Comparison of ENCODE assay signal across 7 mouse cellular contexts in the genomic region with DNA sequence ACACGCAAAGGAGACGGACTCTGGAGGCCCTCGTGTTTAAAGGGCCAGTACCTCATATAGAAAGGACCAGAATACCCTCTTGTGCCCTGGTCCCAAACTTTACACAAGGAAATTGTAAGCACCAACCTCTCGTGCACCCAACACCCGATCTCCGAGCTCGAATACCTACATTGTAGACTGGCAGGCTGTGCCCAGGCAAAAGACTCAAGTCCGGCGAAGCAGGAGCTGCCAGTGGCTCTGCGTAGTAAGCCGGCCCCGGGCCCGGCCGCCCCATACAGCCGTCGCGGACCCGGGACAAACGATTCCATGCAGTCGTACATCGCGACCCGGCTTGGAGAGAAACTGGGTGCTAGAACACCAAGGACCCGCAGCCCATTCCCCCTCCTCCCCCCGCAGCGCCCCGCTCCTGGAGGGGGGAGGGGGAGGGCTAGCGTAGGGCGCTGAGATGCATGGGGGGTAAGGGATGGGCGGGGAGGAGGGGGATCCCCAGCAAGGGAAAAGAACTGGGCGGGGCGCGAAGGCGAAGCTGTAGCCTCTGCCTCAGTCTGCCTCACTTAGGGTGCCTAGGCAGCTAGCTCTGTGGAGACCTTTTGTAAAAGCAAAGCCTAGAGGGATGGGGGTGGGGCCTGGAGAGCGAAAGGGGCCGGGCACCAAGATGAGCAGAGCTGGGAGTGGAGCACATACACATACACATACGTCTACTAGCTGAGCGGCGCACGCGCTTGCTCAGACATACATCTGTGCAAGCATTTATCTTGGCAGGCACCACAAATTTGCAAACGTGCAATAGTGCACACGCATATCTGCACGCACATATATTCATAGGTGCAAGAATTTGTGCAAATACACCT. TPM values are rescaled to one million over a fixed set of nuclear protein-coding genes. Genes with fewer than 3 reads are reported as not detected.
A peak's percentile ranks its signal among the peaks of the same experiment; 100 is the strongest.
DNase-seq lines count a peak whose midpoint lies in the region; ATAC-seq and TF ChIP-seq lines count a peak whose summit lies in the region.

No protein-coding gene starts in this region.

- H3K4me3 ChIP-seq in cortical plate, adult 2 months (ENCODE audit: insufficient read depth, low read length) = peak overlapping the region; percentile 49
- peak overlapping the region; percentile 53 for H3K4me3 ChIP-seq in intestine, embryonic 15.5 days (replicated peaks)

- intact Hi-C loops in left cerebral cortex, postnatal 36 days (cut with DNase I) = loop anchor here (2.0 kb wide), 1 partner anchor 33 kb away; a partner anchor contains a TSS

- peak; percentile 87 to 92 for DNase-seq in adrenal gland, adult (ENCODE audit: inconsistent age in 2 of 2, low spot score in 1 of 2)
- peak; percentile 82 for DNase-seq in gastrocnemius, postnatal 25 days
- DNase-seq in left cerebral cortex, postnatal 36 days (ENCODE audit: low spot score in 2 of 2) = peak; percentile 72 to 76
- DNase-seq in mesoderm, embryonic 11.5 days (ENCODE audit: low read depth, low spot score) = peak; percentile 78
- peak; percentile 74 for DNase-seq in right cerebral cortex, postnatal 4 days

- no peaks in the 10 kb centered on the region for H3K36me3 ChIP-seq in intestine, embryonic 15.5 days

- H3K9me3 ChIP-seq in intestine, embryonic 15.5 days = no peaks in the 10 kb centered on the region

- ATAC-seq in intestine, embryonic 15.5 days = peak; percentile 68

- no peaks in the 10 kb centered on the region for H3K4me1 ChIP-seq in cortical plate, adult 2 months (ENCODE audit: control insufficient read depth, insufficient read depth, low read length)
- H3K4me1 ChIP-seq in intestine, embryonic 15.5 days (replicated peaks) = peaks cover 57% of the 10 kb centered on the region

- H3K27me3 ChIP-seq in intestine, embryonic 15.5 days (replicated peaks) = no peaks in the 10 kb centered on the region

- peak; percentile 66; the same call in 1 of the 2 replicates for TF ChIP-seq POLR2A in cortical plate, adult 2 months (IDR thresholded peaks at IDR 0.05; ENCODE audit: extremely low read depth, insufficient read depth, low read length)

- H3K4me2 ChIP-seq in intestine, embryonic 15.5 days (replicated peaks) = peak overlapping the region; percentile 96

- no peak for TF ChIP-seq CTCF in cortical plate, adult 2 months (IDR thresholded peaks at IDR 0.05; ENCODE audit: extremely low read depth, insufficient read depth, low read length)

- peak overlapping the region; percentile 59 for H3K9ac ChIP-seq in intestine, embryonic 15.5 days

- under 1% methylated on average over 39 of the region's 44 CpGs for WGBS in intestine, embryonic 15.5 days

- peak overlapping the region; percentile 53 for H3K27ac ChIP-seq in cortical plate, adult 2 months (ENCODE audit: insufficient read depth, low read length)
- peak overlapping the region; percentile 98 for H3K27ac ChIP-seq in intestine, embryonic 15.5 days

RNA-seq across cellular contexts. Expression of a gene that starts 11.2 kb away (rescaled TPM):
- 11.3 and 12.3 TPM in 2 replicates for polyA plus RNA-seq in cortical plate, adult 2 months (2012; rRNA removed)
- total RNA-seq in gastrocnemius, postnatal 25 days (2021) = 1 to 10 TPM; 9.3 to 9.8 TPM
- polyA plus RNA-seq in intestine, embryonic 15.5 days (2015; fragmentation: Nextera tagmentation; extraction: Ambion mirVana) = 15.8 and 16.5 TPM in 2 replicates
- 10 to 100 TPM; 13.1 to 13.9 TPM for total RNA-seq in left cerebral cortex, postnatal 36 days (2021)

RNA-seq across cellular contexts. Expression of a gene that starts 14.4 kb away (rescaled TPM):
- polyA plus RNA-seq in cortical plate, adult 2 months (2012; rRNA removed) = 0.86 and 1.5 TPM in 2 replicates
- 1 to 10 TPM in 1 of 2 experiments, under 1 TPM in 1; 0.41 to 1.2 TPM for total RNA-seq in gastrocnemius, postnatal 25 days (2021)
- 10.8 and 12.9 TPM in 2 replicates for polyA plus RNA-seq in intestine, embryonic 15.5 days (2015; fragmentation: Nextera tagmentation; extraction: Ambion mirVana)
- 1 to 10 TPM; 1.1 to 1.5 TPM for total RNA-seq in left cerebral cortex, postnatal 36 days (2021)

RNA-seq across cellular contexts. Expression of a gene that starts 24.2 kb away (rescaled TPM):
- polyA plus RNA-seq in cortical plate, adult 2 months (2012; rRNA removed) = 0.04 and 0.15 TPM in 2 replicates
- total RNA-seq in gastrocnemius, postnatal 25 days (2021) = not detected
- polyA plus RNA-seq in intestine, embryonic 15.5 days (2015; fragmentation: Nextera tagmentation; extraction: Ambion mirVana) = 0.08 and 0.14 TPM in 2 replicates
- not detected for total RNA-seq in left cerebral cortex, postnatal 36 days (2021)

RNA-seq across cellular contexts. Expression of a gene that starts 33.1 kb away (rescaled TPM):
- 54.0 and 55.5 TPM in 2 replicates for polyA plus RNA-seq in cortical plate, adult 2 months (2012; rRNA removed)
- total RNA-seq in gastrocnemius, postnatal 25 days (2021) = 10 to 100 TPM; 12.1 to 14.1 TPM
- polyA plus RNA-seq in intestine, embryonic 15.5 days (2015; fragmentation: Nextera tagmentation; extraction: Ambion mirVana) = 66.2 and 67.9 TPM in 2 replicates
- total RNA-seq in left cerebral cortex, postnatal 36 days (2021) = 10 to 100 TPM; 40.9 to 43.9 TPM

RNA-seq across cellular contexts. Expression of a gene that starts 41.6 kb away (rescaled TPM):
- 34.6 and 39.7 TPM in 2 replicates for polyA plus RNA-seq in cortical plate, adult 2 months (2012; rRNA removed)
- total RNA-seq in gastrocnemius, postnatal 25 days (2021) = 10 to 100 TPM; 10.4 to 16.7 TPM
- polyA plus RNA-seq in intestine, embryonic 15.5 days (2015; fragmentation: Nextera tagmentation; extraction: Ambion mirVana) = 45.8 and 49.3 TPM in 2 replicates
- 10 to 100 TPM; 23.9 to 29.4 TPM for total RNA-seq in left cerebral cortex, postnatal 36 days (2021)

Comparison
In these comparisons a context has a peak if more than half of its experiments do, and no peak if none do; other contexts are left out.
1. Peak in every context shown above with its lines: DNase-seq, ATAC-seq, H3K4me3 ChIP-seq and H3K27ac ChIP-seq.